Mouse (Mus musculus) cerebellum, adult 11-12 months (tissue): Measurements from ENCODE around the gene Pbld1.
A peak's percentile ranks its signal among the peaks of the same experiment; 100 is the strongest.

Source experiments
- DNase-seq: peaks from one replicate; pipeline ENCODE4 v3.0.0; 2022

The Pbld1 gene

GRCm38 (mm10) chr10:63059862-63060261, at the start of gene Pbld1:
Gene Pbld1, plus strand, starts transcription at chr10:63060162.
- no peak for DNase-seq

- DNase-seq, result no peak
Observed at GRCm38 (mm10) chr10:63010268-63010667, 49.7 kb upstream of the Pbld1 start.

- peak; percentile 30 for DNase-seq
Observed at GRCm38 (mm10) chr10:63011556-63011955, 48.4 kb upstream of the Pbld1 start.

GRCm38 (mm10) chr10:63013476-63013875, 46.5 kb upstream of the Pbld1 start:
- DNase-seq, result no peak

- no peak for DNase-seq
Observed at GRCm38 (mm10) chr10:63014168-63014567, 45.8 kb upstream of the Pbld1 start.

- DNase-seq, result no peak
Observed at GRCm38 (mm10) chr10:63019304-63019703, 40.7 kb upstream of the Pbld1 start.

- no peak for DNase-seq
Observed at GRCm38 (mm10) chr10:63021702-63022101, 38.3 kb upstream of the Pbld1 start.

GRCm38 (mm10) chr10:63022541-63023120, 37.3 kb upstream of the Pbld1 start:
- DNase-seq, result no peak

- DNase-seq, result peak; percentile 76
Observed at GRCm38 (mm10) chr10:63023121-63023748, 36.7 kb upstream of the Pbld1 start.

- DNase-seq, result peak; percentile 98
Observed at GRCm38 (mm10) chr10:63023749-63024579, 36.0 kb upstream of the Pbld1 start, which contains the start of the genes Hnrnph3 and Pbld2. Gene Hnrnph3, minus strand, starts transcription at chr10:63024217. Gene Pbld2, plus strand, starts transcription at chr10:63024315.

- peak; percentile 81 for DNase-seq
Observed at GRCm38 (mm10) chr10:63024580-63024910, 35.4 kb upstream of the Pbld1 start.

- no peak for DNase-seq
Observed at GRCm38 (mm10) chr10:63025016-63025415, 34.9 kb upstream of the Pbld1 start.

GRCm38 (mm10) chr10:63025491-63026011, 34.4 kb upstream of the Pbld1 start:
- DNase-seq, result peak; percentile 43

- DNase-seq, result no peak
Observed at GRCm38 (mm10) chr10:63026156-63026794, 33.7 kb upstream of the Pbld1 start.

GRCm38 (mm10) chr10:63026795-63027160, 33.2 kb upstream of the Pbld1 start:
- no peak for DNase-seq

GRCm38 (mm10) chr10:63027376-63028161, 32.4 kb upstream of the Pbld1 start:
- no peak for DNase-seq

- DNase-seq, result no peak
Observed at GRCm38 (mm10) chr10:63028396-63028795, 31.6 kb upstream of the Pbld1 start.

- no peak for DNase-seq
Observed at GRCm38 (mm10) chr10:63032267-63032666, 27.7 kb upstream of the Pbld1 start.

GRCm38 (mm10) chr10:63032956-63033355, 27.0 kb upstream of the Pbld1 start:
- no peak for DNase-seq

GRCm38 (mm10) chr10:63038571-63039320, 21.2 kb upstream of the Pbld1 start:
- DNase-seq, result no peak

- DNase-seq, result no peak
Observed at GRCm38 (mm10) chr10:63039867-63040628, 19.9 kb upstream of the Pbld1 start.
